Mouse (Mus musculus): ENCODE data around the gene Trpm3. TPM values are rescaled to one million over a fixed set of nuclear protein-coding genes. Genes with fewer than 3 reads are reported as not detected.

The Trpm3 gene
- polyA plus RNA-seq, 1 experiment, result 1.2 TPM

DNA sequence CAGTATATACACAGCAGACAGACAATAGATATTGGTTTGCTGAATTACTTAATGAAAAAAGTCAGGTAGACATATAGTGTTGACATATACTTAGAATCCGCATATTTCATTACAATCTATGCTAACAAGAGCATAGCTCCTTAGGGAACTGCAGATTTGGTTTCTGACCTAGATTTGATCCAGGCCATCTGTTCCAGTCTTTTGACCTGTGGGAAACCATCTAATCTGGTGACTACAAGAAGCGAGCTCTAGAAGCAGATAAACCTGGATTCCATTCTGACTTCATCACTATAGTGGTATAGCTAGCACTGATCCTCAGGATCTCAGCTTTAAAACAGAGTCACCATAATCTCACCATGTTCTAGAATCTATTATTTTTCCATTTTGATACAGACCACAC lies 665.5 kb downstream of the Trpm3 start:
- TF ChIP-seq POLR2A (IDR thresholded peaks at IDR 0.05; ENCODE audit: control insufficient read depth, low read depth, low read length) (no peak), CTCF (IDR thresholded peaks at IDR 0.05; ENCODE audit: control insufficient read depth, insufficient read depth, insufficient replicate concordance, low read depth, low read length) (no peak)
- no peaks in the 10 kb centered on the region for H3K36me3 ChIP-seq (ENCODE audit: control insufficient read depth, insufficient read depth, low read length)
- no peak overlapping the region for H3K27ac ChIP-seq (ENCODE audit: control insufficient read depth, insufficient read depth, low read depth, low read length)
- no peaks in the 10 kb centered on the region for H3K27me3 ChIP-seq (ENCODE audit: control insufficient read depth, insufficient read depth, low read length)
- no peaks in the 10 kb centered on the region for H3K4me1 ChIP-seq (ENCODE audit: control insufficient read depth, insufficient read depth, low read length)
- H3K4me3 ChIP-seq (ENCODE audit: control insufficient read depth, low read depth, low read length), result no peak overlapping the region

GRCm38 (mm10) chr19:22810247-22810646 lies 671.4 kb downstream of the Trpm3 start:
- no peaks in the 10 kb centered on the region for H3K27me3 ChIP-seq (ENCODE audit: control insufficient read depth, insufficient read depth, low read length)
- H3K36me3 ChIP-seq (ENCODE audit: control insufficient read depth, insufficient read depth, low read length), result no peaks in the 10 kb centered on the region
- no peak overlapping the region for H3K27ac ChIP-seq (ENCODE audit: control insufficient read depth, insufficient read depth, low read depth, low read length)
- H3K4me3 ChIP-seq (ENCODE audit: control insufficient read depth, low read depth, low read length), result no peak overlapping the region
- TF ChIP-seq CTCF (IDR thresholded peaks at IDR 0.05; ENCODE audit: control insufficient read depth, insufficient read depth, insufficient replicate concordance, low read depth, low read length), result no peak
- TF ChIP-seq POLR2A (IDR thresholded peaks at IDR 0.05; ENCODE audit: control insufficient read depth, low read depth, low read length), result no peak
- no peaks in the 10 kb centered on the region for H3K4me1 ChIP-seq (ENCODE audit: control insufficient read depth, insufficient read depth, low read length)

DNA sequence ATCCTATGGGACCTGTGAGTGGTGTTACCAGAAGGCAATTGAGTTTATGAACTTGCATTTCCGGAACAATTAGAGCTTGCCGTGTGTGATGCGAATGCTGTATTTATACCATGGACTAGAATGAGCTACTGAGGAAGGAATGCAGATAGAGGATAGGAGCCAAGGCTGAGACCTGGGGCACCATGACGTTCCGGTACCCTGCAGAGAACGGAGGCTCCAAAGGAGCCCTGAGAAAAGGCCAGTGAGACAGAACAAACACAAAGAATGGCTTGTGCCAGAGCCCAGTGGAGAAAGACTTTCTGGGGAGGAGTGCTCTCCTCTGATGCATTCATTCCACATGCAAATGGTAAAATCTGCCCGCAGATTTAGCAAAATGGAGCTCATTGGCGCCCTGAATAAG lies 682.9 kb downstream of the Trpm3 start:
- no peak overlapping the region for H3K4me3 ChIP-seq (ENCODE audit: control insufficient read depth, low read depth, low read length)
- no peaks in the 10 kb centered on the region for H3K27me3 ChIP-seq (ENCODE audit: control insufficient read depth, insufficient read depth, low read length)
- no peak for TF ChIP-seq CTCF (IDR thresholded peaks at IDR 0.05; ENCODE audit: control insufficient read depth, insufficient read depth, insufficient replicate concordance, low read depth, low read length)
- no peak for TF ChIP-seq POLR2A (IDR thresholded peaks at IDR 0.05; ENCODE audit: control insufficient read depth, low read depth, low read length)
- no peaks in the 10 kb centered on the region for H3K36me3 ChIP-seq (ENCODE audit: control insufficient read depth, insufficient read depth, low read length)
- H3K27ac ChIP-seq (ENCODE audit: control insufficient read depth, insufficient read depth, low read depth, low read length), result no peak overlapping the region
- no peaks in the 10 kb centered on the region for H3K4me1 ChIP-seq (ENCODE audit: control insufficient read depth, insufficient read depth, low read length)

DNA sequence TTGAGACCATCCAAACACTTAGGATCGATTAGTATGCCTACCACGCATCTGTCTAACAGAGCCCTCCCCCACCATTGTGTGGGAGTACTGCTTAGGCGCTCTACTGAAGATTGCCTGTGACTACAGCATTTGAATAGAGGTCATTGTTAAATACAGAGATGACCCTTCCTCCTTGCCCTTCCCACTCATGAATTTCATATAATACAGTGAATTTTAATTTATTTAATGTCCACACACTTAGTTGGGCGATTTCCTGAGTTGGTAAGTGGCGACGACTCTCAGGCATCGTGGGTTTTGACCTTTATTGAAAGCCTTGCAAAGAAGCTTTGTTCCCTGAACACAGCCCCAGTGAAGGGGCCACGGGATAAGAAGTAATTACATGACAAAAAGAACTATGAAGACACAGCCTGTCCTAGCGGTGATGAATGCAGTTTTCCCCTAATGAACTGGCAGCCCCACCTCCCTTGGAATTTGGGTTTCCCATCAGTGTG lies 684.7 kb downstream of the Trpm3 start:
- TF ChIP-seq POLR2A (IDR thresholded peaks at IDR 0.05; ENCODE audit: control insufficient read depth, low read depth, low read length) (no peak), CTCF (IDR thresholded peaks at IDR 0.05; ENCODE audit: control insufficient read depth, insufficient read depth, insufficient replicate concordance, low read depth, low read length) (no peak)
- Histone ChIP-seq H3K4me3 (ENCODE audit: control insufficient read depth, low read depth, low read length) (no peak overlapping the region), H3K4me1 (ENCODE audit: control insufficient read depth, insufficient read depth, low read length) (no peaks in the 10 kb centered on the region), H3K27ac (ENCODE audit: control insufficient read depth, insufficient read depth, low read depth, low read length) (no peak overlapping the region), H3K36me3 (ENCODE audit: control insufficient read depth, insufficient read depth, low read length) (no peaks in the 10 kb centered on the region), H3K27me3 (ENCODE audit: control insufficient read depth, insufficient read depth, low read length) (no peaks in the 10 kb centered on the region)

DNA sequence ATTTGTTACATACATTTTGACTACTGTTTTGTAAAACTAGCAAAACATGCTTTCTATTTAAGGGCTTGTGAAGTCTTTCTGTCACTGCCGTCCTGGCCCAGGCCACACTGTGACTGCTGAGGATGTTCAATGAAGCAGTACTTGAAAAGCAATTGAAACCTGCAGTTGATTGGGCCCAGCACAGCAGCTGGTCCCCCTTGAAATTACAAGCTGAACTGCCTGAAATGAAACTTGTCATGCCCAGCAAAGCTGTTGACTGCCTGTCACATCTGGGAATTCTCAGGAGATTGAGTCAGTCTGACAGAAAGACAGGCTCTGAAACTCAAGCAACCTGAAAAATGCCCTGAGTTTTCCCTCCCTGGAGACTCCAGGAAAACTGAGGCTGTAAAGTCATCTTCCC lies 687.0 kb downstream of the Trpm3 start:
- no peaks in the 10 kb centered on the region for H3K27me3 ChIP-seq (ENCODE audit: control insufficient read depth, insufficient read depth, low read length)

DNA sequence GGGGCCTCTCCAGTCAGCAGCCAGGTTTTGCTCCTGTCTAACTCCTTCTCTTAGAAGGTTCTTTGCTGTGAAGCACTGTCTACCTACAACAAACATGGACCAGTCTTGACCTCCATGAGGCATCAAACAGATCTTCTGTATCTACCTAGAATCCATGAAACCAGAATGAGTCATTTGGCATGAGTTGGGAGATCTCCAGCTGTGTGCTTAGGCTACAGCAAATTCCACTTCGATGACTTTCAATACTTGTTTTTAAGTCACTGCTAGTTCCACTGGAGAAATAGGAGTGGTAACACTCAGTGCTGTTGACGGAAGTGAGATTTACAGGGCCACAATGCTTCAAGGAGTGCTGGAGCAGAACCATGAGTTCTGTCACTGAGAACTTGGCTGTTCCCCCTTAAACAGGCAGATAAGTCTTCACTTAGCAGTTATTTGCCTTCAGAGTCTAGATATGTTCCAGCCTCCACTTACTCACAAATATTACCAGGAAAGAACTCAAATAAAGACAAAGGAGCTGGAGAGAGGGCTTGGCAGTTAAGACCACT lies 689.4 kb downstream of the Trpm3 start:
- Histone ChIP-seq H3K4me1 (ENCODE audit: control insufficient read depth, insufficient read depth, low read length) (no peaks in the 10 kb centered on the region), H3K36me3 (ENCODE audit: control insufficient read depth, insufficient read depth, low read length) (no peaks in the 10 kb centered on the region), H3K4me3 (ENCODE audit: control insufficient read depth, low read depth, low read length) (no peak overlapping the region), H3K27ac (ENCODE audit: control insufficient read depth, insufficient read depth, low read depth, low read length) (no peak overlapping the region), H3K27me3 (ENCODE audit: control insufficient read depth, insufficient read depth, low read length) (no peaks in the 10 kb centered on the region)
- TF ChIP-seq CTCF (IDR thresholded peaks at IDR 0.05; ENCODE audit: control insufficient read depth, insufficient read depth, insufficient replicate concordance, low read depth, low read length) (no peak), POLR2A (IDR thresholded peaks at IDR 0.05; ENCODE audit: control insufficient read depth, low read depth, low read length) (no peak)

More for the DNA sequence above, 687.0 kb downstream of the Trpm3 start:
- TF ChIP-seq CTCF (IDR thresholded peaks at IDR 0.05; ENCODE audit: control insufficient read depth, insufficient read depth, insufficient replicate concordance, low read depth, low read length) (no peak), POLR2A (IDR thresholded peaks at IDR 0.05; ENCODE audit: control insufficient read depth, low read depth, low read length) (no peak)
- no peaks in the 10 kb centered on the region for H3K4me1 ChIP-seq (ENCODE audit: control insufficient read depth, insufficient read depth, low read length)
- no peak overlapping the region for H3K27ac ChIP-seq (ENCODE audit: control insufficient read depth, insufficient read depth, low read depth, low read length)
- no peaks in the 10 kb centered on the region for H3K36me3 ChIP-seq (ENCODE audit: control insufficient read depth, insufficient read depth, low read length)
- no peak overlapping the region for H3K4me3 ChIP-seq (ENCODE audit: control insufficient read depth, low read depth, low read length)

- TF ChIP-seq POLR2A (IDR thresholded peaks at IDR 0.05; ENCODE audit: control insufficient read depth, low read depth, low read length) (no peak), CTCF (IDR thresholded peaks at IDR 0.05; ENCODE audit: control insufficient read depth, insufficient read depth, insufficient replicate concordance, low read depth, low read length) (no peak)
- H3K4me3 ChIP-seq (ENCODE audit: control insufficient read depth, low read depth, low read length), result no peak overlapping the region
- H3K36me3 ChIP-seq (ENCODE audit: control insufficient read depth, insufficient read depth, low read length), result no peaks in the 10 kb centered on the region
- no peak overlapping the region for H3K27ac ChIP-seq (ENCODE audit: control insufficient read depth, insufficient read depth, low read depth, low read length)
- H3K4me1 ChIP-seq (ENCODE audit: control insufficient read depth, insufficient read depth, low read length), result no peaks in the 10 kb centered on the region
- no peaks in the 10 kb centered on the region for H3K27me3 ChIP-seq (ENCODE audit: control insufficient read depth, insufficient read depth, low read length)
Measured at GRCm38 (mm10) chr19:22841081-22842040, 702.5 kb downstream of the Trpm3 start.
